20 mouse cellular contexts compared by ENCODE assay signal in the genomic region with DNA sequence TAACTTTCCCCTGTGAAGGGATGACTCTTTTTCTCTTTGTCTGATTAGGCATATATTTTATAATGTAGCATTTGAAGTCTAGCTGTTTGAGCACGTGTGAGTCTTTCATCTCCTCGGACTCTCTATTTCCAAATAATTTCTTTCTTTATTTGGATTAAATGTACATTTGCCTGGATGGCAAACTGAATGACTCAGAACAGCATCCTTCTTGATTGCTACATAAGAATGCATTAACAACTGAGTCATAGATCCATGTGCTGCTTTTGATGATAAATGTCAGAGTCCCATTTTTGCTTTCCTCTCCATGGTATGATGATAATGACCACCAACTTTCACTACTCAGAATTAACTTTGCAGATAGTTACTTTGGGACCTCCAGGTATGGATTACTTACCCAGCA.
DNase-seq lines count a peak whose midpoint lies in the region; ATAC-seq lines count a peak whose summit lies in the region.
"Had no signal": no experiment of that assay in that cellular context is flagged by ENCODE, and none has a peak within 500 bp of the region (broad histone marks: within the 10 kb centered on the region; RNA-seq: fewer than 3 reads in every experiment).

No protein-coding gene starts in this region.

- no peak overlapping the region for H3K27ac ChIP-seq in forebrain, embryonic 13.5 days
- H3K27ac ChIP-seq: embryonic facial prominence, embryonic 10.5 days; embryonic facial prominence, embryonic 12.5 days had no signal

- no peaks in the 10 kb centered on the region for H3K27me3 ChIP-seq in forebrain, embryonic 13.5 days
- H3K27me3 ChIP-seq: CH12.LX; embryonic facial prominence, embryonic 12.5 days; Patski had no signal

- peaks cover 2% of the 10 kb centered on the region for H3K4me1 ChIP-seq in forebrain, embryonic 13.5 days
- H3K4me1 ChIP-seq: embryonic facial prominence, embryonic 10.5 days; embryonic facial prominence, embryonic 12.5 days had no signal

- WGBS in forebrain, embryonic 13.5 days = 90% methylated on average over 2 of the region's 2 CpGs

- DNase-seq in 416B (ENCODE audit: low read depth) = peak; percentile 21
- DNase-seq in brain, adult 2 months (ENCODE audit: low read depth, low spot score) = peak; percentile 26
- no peak for DNase-seq in left cerebral cortex, postnatal 14 days (ENCODE audit: low spot score in 2 of 2)
- no peak for DNase-seq in liver
- DNase-seq: adrenal gland, adult 8-10 months; adrenal gland, postnatal 14 days; adrenal gland, postnatal 36 days; cerebellum, adult 11 months; cerebellum, adult 2 months; cerebellum, adult 9-10 months; cerebellum, postnatal 10 days; cerebellum, postnatal 25 days had no signal

- H3K9me3 ChIP-seq in forebrain, embryonic 13.5 days (replicated peaks) = no peaks in the 10 kb centered on the region
- H3K9me3 ChIP-seq: embryonic facial prominence, embryonic 10.5 days; embryonic facial prominence, embryonic 12.5 days; G1E had no signal

- no peak overlapping the region for H3K4me2 ChIP-seq in forebrain, embryonic 13.5 days
- H3K4me2 ChIP-seq: embryonic facial prominence, embryonic 12.5 days had no signal

- H3K9ac ChIP-seq in forebrain, embryonic 13.5 days = no peak overlapping the region
- H3K9ac ChIP-seq: embryonic facial prominence, embryonic 12.5 days had no signal

- no peaks in the 10 kb centered on the region for H3K36me3 ChIP-seq in forebrain, embryonic 13.5 days (ENCODE audit: poor library complexity, severe bottlenecking)
- H3K36me3 ChIP-seq: embryonic facial prominence, embryonic 10.5 days; embryonic facial prominence, embryonic 12.5 days; G1E had no signal

- intact Hi-C loops in left cerebral cortex, postnatal 14 days (cut with DNase I) = no loop called here

- H3K4me3 ChIP-seq in forebrain, embryonic 13.5 days = no peak overlapping the region
- H3K4me3 ChIP-seq: embryonic facial prominence, embryonic 10.5 days; embryonic facial prominence, embryonic 12.5 days had no signal

- no peak for ATAC-seq in forebrain, embryonic 13.5 days
- ATAC-seq: activated CD4-positive, CD25-positive, alpha-beta regulatory T cell, adult 4 months; CD4-positive, CD25-positive, alpha-beta regulatory T cell, adult 4 months; Patski had no signal

Comparison
In these comparisons a context has a peak if more than half of its experiments do, and no peak if none do; other contexts are left out.
1. DNase-seq: peak in 416B (single experiment) and brain, adult 2 months (single experiment); none in left cerebral cortex, postnatal 14 days (0 of 2) and liver (single experiment).